Mouse (Mus musculus) lung, postnatal 4 days (tissue): Measurements from ENCODE around the gene Nqo1.

Experiments
- DNase-seq, 2 experiments: peaks; one replicate each; pipeline ENCODE4 v3.0.0; 2021

Gene Nqo1

GRCm38 (mm10) chr8:107403038-107403781 lies at the start of gene Nqo1:
TSS of gene Nqo1 (minus strand) at chr8:107403206.
- DNase-seq, result peak; percentile 80 to 91

- no peak for DNase-seq
Measured at GRCm38 (mm10) chr8:107451414-107452066, 48.5 kb upstream of the Nqo1 start.

GRCm38 (mm10) chr8:107449655-107450054 lies 46.6 kb upstream of the Nqo1 start:
- no peak for DNase-seq

GRCm38 (mm10) chr8:107449130-107449529 lies 46.1 kb upstream of the Nqo1 start:
- no peak for DNase-seq

GRCm38 (mm10) chr8:107448382-107448889 lies 45.4 kb upstream of the Nqo1 start:
- DNase-seq, result no peak

GRCm38 (mm10) chr8:107447713-107448112 lies 44.7 kb upstream of the Nqo1 start:
- no peak for DNase-seq

- peak; percentile 13 to 41 for DNase-seq
Measured at GRCm38 (mm10) chr8:107444626-107445025, 41.6 kb upstream of the Nqo1 start.

- DNase-seq, result no peak
Measured at GRCm38 (mm10) chr8:107439880-107440625, 37.0 kb upstream of the Nqo1 start.

GRCm38 (mm10) chr8:107437711-107438110 lies 34.7 kb upstream of the Nqo1 start:
- no peak for DNase-seq

GRCm38 (mm10) chr8:107436841-107437421 lies 33.9 kb upstream of the Nqo1 start:
- DNase-seq, result no peak

GRCm38 (mm10) chr8:107435962-107436831 lies 33.2 kb upstream of the Nqo1 start, which contains the start of gene Wwp2:
TSS of gene Wwp2 (plus strand) at chr8:107436365.
- DNase-seq, result peak; percentile 85

- DNase-seq, result no peak
Measured at GRCm38 (mm10) chr8:107435421-107435961, 32.5 kb upstream of the Nqo1 start.

GRCm38 (mm10) chr8:107430821-107431220 lies 27.8 kb upstream of the Nqo1 start:
- no peak for DNase-seq

- no peak for DNase-seq
Measured at GRCm38 (mm10) chr8:107425230-107425597, 22.2 kb upstream of the Nqo1 start.

GRCm38 (mm10) chr8:107424597-107425229 lies 21.7 kb upstream of the Nqo1 start, which contains the start of gene Nob1:
TSS of gene Nob1 (minus strand) at chr8:107425051.
- peak; percentile 97 for DNase-seq

- DNase-seq, result no peak
Measured at GRCm38 (mm10) chr8:107424176-107424575, 21.2 kb upstream of the Nqo1 start.

- DNase-seq, result no peak
Measured at GRCm38 (mm10) chr8:107417001-107417400, 14.0 kb upstream of the Nqo1 start.

- no peak for DNase-seq
Measured at GRCm38 (mm10) chr8:107413881-107414280, 10.9 kb upstream of the Nqo1 start.

GRCm38 (mm10) chr8:107412552-107412951 lies 9.5 kb upstream of the Nqo1 start:
- no peak for DNase-seq

- DNase-seq, result peak in 1 of 2 experiments; percentile 10
Measured at GRCm38 (mm10) chr8:107411391-107411790, 8.4 kb upstream of the Nqo1 start.

- DNase-seq, result no peak
Measured at GRCm38 (mm10) chr8:107405935-107406334, 2.9 kb upstream of the Nqo1 start.
